Mouse (Mus musculus): ENCODE results near the gene Fgd3.

Gene Fgd3

GRCm38 (mm10) chr13:49247740-49248466 lies 72.2 kb downstream of the Fgd3 start:
- peak; percentile 69 to 79 for DNase-seq

- no peak for DNase-seq
Measured at GRCm38 (mm10) chr13:49247232-49247739, 72.8 kb downstream of the Fgd3 start.

- no peak for DNase-seq
Measured at GRCm38 (mm10) chr13:49246626-49247025, 73.5 kb downstream of the Fgd3 start.

- no peak for DNase-seq
Measured at GRCm38 (mm10) chr13:49246011-49246410, 74.1 kb downstream of the Fgd3 start.

- DNase-seq, result peak; percentile 40 to 65
Measured at GRCm38 (mm10) chr13:49245251-49245650, 74.9 kb downstream of the Fgd3 start.

- no peak for DNase-seq
Measured at GRCm38 (mm10) chr13:49243492-49243891, 76.6 kb downstream of the Fgd3 start.

- no peak for DNase-seq
Measured at GRCm38 (mm10) chr13:49242321-49243065, 77.6 kb downstream of the Fgd3 start.

- no peak for DNase-seq
Measured at GRCm38 (mm10) chr13:49238737-49239136, 81.4 kb downstream of the Fgd3 start.

GRCm38 (mm10) chr13:49237617-49238016 lies 82.5 kb downstream of the Fgd3 start:
- no peak for DNase-seq

- no peak for DNase-seq
Measured at GRCm38 (mm10) chr13:49234711-49235110, 85.4 kb downstream of the Fgd3 start.

- peak; percentile 30 to 64 for DNase-seq
Measured at GRCm38 (mm10) chr13:49233792-49234572, 86.1 kb downstream of the Fgd3 start.

GRCm38 (mm10) chr13:49225633-49226032 lies 94.5 kb downstream of the Fgd3 start:
- no peak for DNase-seq

- DNase-seq, result no peak
Measured at GRCm38 (mm10) chr13:49225159-49225558, 95.0 kb downstream of the Fgd3 start.

GRCm38 (mm10) chr13:49224729-49225128 lies 95.4 kb downstream of the Fgd3 start:
- no peak for DNase-seq

GRCm38 (mm10) chr13:49224314-49224713 lies 95.8 kb downstream of the Fgd3 start:
- peak in 1 of 2 experiments; percentile 44 for DNase-seq

- no peak for DNase-seq
Measured at GRCm38 (mm10) chr13:49220912-49221311, 99.2 kb downstream of the Fgd3 start.

- DNase-seq, result no peak
Measured at GRCm38 (mm10) chr13:49219367-49219766, 100.7 kb downstream of the Fgd3 start.

- no peak for DNase-seq
Measured at GRCm38 (mm10) chr13:49218651-49219050, 101.5 kb downstream of the Fgd3 start.

- DNase-seq, result peak; percentile 21 to 33
Measured at GRCm38 (mm10) chr13:49216808-49217561, 103.1 kb downstream of the Fgd3 start.

GRCm38 (mm10) chr13:49216220-49216552 lies 103.9 kb downstream of the Fgd3 start:
- DNase-seq, result no peak

GRCm38 (mm10) chr13:49215504-49216219 lies 104.4 kb downstream of the Fgd3 start, which contains the start of gene Card19:
Card19 (minus strand) TSS chr13:49216037.
- DNase-seq, result peak; percentile 99

GRCm38 (mm10) chr13:49215128-49215503 lies 105.0 kb downstream of the Fgd3 start:
- no peak for DNase-seq

All from kidney, postnatal 4 days (tissue).